10 mouse cellular contexts compared by ENCODE assay signal in the genomic region with DNA sequence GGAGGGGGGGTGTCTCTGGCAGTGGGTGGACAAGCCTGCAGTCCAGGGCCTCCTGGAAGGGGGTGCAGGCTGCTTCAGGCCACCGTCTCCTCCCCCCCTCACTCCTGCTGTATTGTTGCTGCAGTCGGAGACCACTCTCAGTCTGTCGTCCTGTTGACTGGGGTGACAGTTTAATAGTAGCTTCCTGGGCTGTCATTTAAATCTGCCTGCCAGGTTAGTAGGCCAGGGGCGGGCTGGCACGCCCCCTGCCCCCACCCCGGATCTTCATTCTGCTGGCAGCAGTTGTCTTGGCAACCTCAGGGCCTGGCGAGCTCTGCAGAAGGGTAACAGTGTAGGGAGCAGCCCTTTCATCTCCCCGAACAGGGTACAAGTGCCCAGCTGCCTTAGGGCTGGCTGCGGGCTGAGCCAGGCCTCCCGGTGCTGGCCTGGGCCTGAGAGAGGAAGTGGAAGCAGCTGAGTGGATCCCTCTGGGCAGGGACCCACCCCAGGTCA. TPM values are rescaled to one million over a fixed set of nuclear protein-coding genes. Genes with fewer than 3 reads are reported as not detected.
DNase-seq lines count a peak whose midpoint lies in the region; ATAC-seq lines count a peak whose summit lies in the region.
"Had no signal": no experiment of that assay in that cellular context is flagged by ENCODE, and none has a peak within 500 bp of the region (broad histone marks: within the 10 kb centered on the region; RNA-seq: fewer than 3 reads in every experiment).

No protein-coding gene starts in this region.

- H3K4me3 ChIP-seq in kidney, embryonic 16.5 days (ENCODE audit: low read length): no peak overlapping the region
- no peak overlapping the region for H3K4me3 ChIP-seq in hindbrain, embryonic 11.5 days (ENCODE audit: low read depth, low read length)
- no peak overlapping the region for H3K4me3 ChIP-seq in midbrain, embryonic 13.5 days (replicated peaks)
- H3K4me3 ChIP-seq: liver, embryonic 13.5 days had no signal

- no peaks in the 10 kb centered on the region for H3K9me3 ChIP-seq in kidney, embryonic 16.5 days (ENCODE audit: low read length)
- H3K9me3 ChIP-seq in hindbrain, embryonic 11.5 days (ENCODE audit: control insufficient read depth, low read length): no peaks in the 10 kb centered on the region
- no peaks in the 10 kb centered on the region for H3K9me3 ChIP-seq in midbrain, embryonic 13.5 days
- H3K9me3 ChIP-seq: G1E; liver, embryonic 13.5 days had no signal

- H3K4me1 ChIP-seq in kidney, embryonic 16.5 days (ENCODE audit: insufficient read depth, low read length): peaks cover 15% of the 10 kb centered on the region
- peaks cover 38% of the 10 kb centered on the region for H3K4me1 ChIP-seq in hindbrain, embryonic 11.5 days (replicated peaks; ENCODE audit: control insufficient read depth, insufficient read depth, low read length)
- peaks cover 100% of the 10 kb centered on the region for H3K4me1 ChIP-seq in midbrain, embryonic 13.5 days (replicated peaks)

- WGBS in kidney, embryonic 16.5 days: 14% methylated on average over 10 of the region's 10 CpGs
- WGBS in hindbrain, embryonic 11.5 days: 16% methylated on average over 10 of the region's 10 CpGs
- 11% methylated on average over 10 of the region's 10 CpGs for WGBS in midbrain, embryonic 13.5 days

- 0 out of 2 replicates have a peak, but pooled peaks cover 4% of the 10 kb centered on the region for H3K27me3 ChIP-seq in kidney, embryonic 16.5 days (ENCODE audit: insufficient read depth, low read length)
- H3K27me3 ChIP-seq in hindbrain, embryonic 11.5 days (ENCODE audit: control insufficient read depth, insufficient read depth, low read length): no peaks in the 10 kb centered on the region
- H3K27me3 ChIP-seq in midbrain, embryonic 13.5 days: no peaks in the 10 kb centered on the region
- H3K27me3 ChIP-seq: liver, embryonic 13.5 days had no signal

- peak; percentile 68 for ATAC-seq in kidney, embryonic 16.5 days (ENCODE audit: low FRiP score, low TSS enrichment)
- ATAC-seq in hindbrain, embryonic 11.5 days (ENCODE audit: low FRiP score): peak; percentile 65
- ATAC-seq in midbrain, embryonic 13.5 days: peak; percentile 81

- no peaks in the 10 kb centered on the region for H3K36me3 ChIP-seq in kidney, embryonic 16.5 days (ENCODE audit: insufficient read depth, low read length)
- no peaks in the 10 kb centered on the region for H3K36me3 ChIP-seq in hindbrain, embryonic 11.5 days (ENCODE audit: control insufficient read depth, insufficient read depth, low read length)
- H3K36me3 ChIP-seq in midbrain, embryonic 13.5 days: no peaks in the 10 kb centered on the region
- H3K36me3 ChIP-seq: liver, embryonic 13.5 days had no signal

- DNase-seq in kidney, adult 18-20 months: no peak
- DNase-seq in embryo, embryonic 11 days: peak; percentile 57
- DNase-seq in hindbrain, embryonic 11.5 days (ENCODE audit: low spot score): peak; percentile 63
- DNase-seq in thymus, postnatal 36 days: peak; percentile 30 to 54
- no peak for DNase-seq in urinary bladder, postnatal 25 days (ENCODE audit: low spot score)
- DNase-seq in urinary bladder, adult 2 months (ENCODE audit: low spot score): no peak
- DNase-seq: liver, embryonic 13.5 days had no signal

- H3K27ac ChIP-seq in kidney, embryonic 16.5 days (ENCODE audit: low read length): no peak overlapping the region
- H3K27ac ChIP-seq in hindbrain, embryonic 11.5 days (ENCODE audit: low read depth, low read length): peak overlapping the region; percentile 63
- H3K27ac ChIP-seq in midbrain, embryonic 13.5 days: peak overlapping the region; percentile 87
- H3K27ac ChIP-seq: liver, embryonic 13.5 days had no signal

- H3K9ac ChIP-seq in kidney, embryonic 16.5 days (replicated peaks; ENCODE audit: low read length): no peak overlapping the region
- H3K9ac ChIP-seq in hindbrain, embryonic 11.5 days (ENCODE audit: low read depth, low read length): peak overlapping the region; percentile 31; the same call in 1 of the 2 replicates
- H3K9ac ChIP-seq in midbrain, embryonic 13.5 days (replicated peaks): peak overlapping the region; percentile 43
- H3K9ac ChIP-seq: liver, embryonic 13.5 days had no signal

- no peak overlapping the region for H3K4me2 ChIP-seq in kidney, embryonic 16.5 days (replicated peaks; ENCODE audit: low read depth, low read length)
- no peak overlapping the region for H3K4me2 ChIP-seq in hindbrain, embryonic 11.5 days (replicated peaks; ENCODE audit: low read depth, low read length)
- H3K4me2 ChIP-seq in midbrain, embryonic 13.5 days (replicated peaks): peak overlapping the region; percentile 23
- H3K4me2 ChIP-seq: liver, embryonic 13.5 days had no signal

RNA-seq across cellular contexts. Expression of gene Lrp8, which starts 26.7 kb away (rescaled TPM):
- 1.1 and 1.2 TPM in 2 replicates for polyA plus RNA-seq in kidney, embryonic 16.5 days (2015; fragmentation: Nextera tagmentation; extraction: Ambion mirVana)
- polyA plus RNA-seq in hindbrain, embryonic 11.5 days (2014; fragmentation: Nextera tagmentation; extraction: Ambion mirVana): 22.6 and 24.9 TPM in 2 replicates
- polyA plus RNA-seq in midbrain, embryonic 13.5 days (2015; fragmentation: Nextera tagmentation; extraction: Ambion mirVana): 39.2 and 50.0 TPM in 2 replicates
- 0.61 and 0.66 TPM in 2 replicates for polyA plus RNA-seq in urinary bladder, adult 2 months (2012; rRNA removed)

RNA-seq across cellular contexts. Expression of gene Magoh, which starts 50.8 kb away (rescaled TPM):
- polyA plus RNA-seq in kidney, embryonic 16.5 days (2015; fragmentation: Nextera tagmentation; extraction: Ambion mirVana): 158 and 165 TPM in 2 replicates
- 224 and 249 TPM in 2 replicates for polyA plus RNA-seq in hindbrain, embryonic 11.5 days (2014; fragmentation: Nextera tagmentation; extraction: Ambion mirVana)
- 167 and 169 TPM in 2 replicates for polyA plus RNA-seq in midbrain, embryonic 13.5 days (2015; fragmentation: Nextera tagmentation; extraction: Ambion mirVana)
- polyA plus RNA-seq in urinary bladder, adult 2 months (2012; rRNA removed): 83.8 and 88.7 TPM in 2 replicates

Comparison
In these comparisons a context has a peak if more than half of its experiments do, and no peak if none do; other contexts are left out.
1. DNase-seq: peak in embryo, embryonic 11 days (single experiment), hindbrain, embryonic 11.5 days (single experiment) and thymus, postnatal 36 days (2 of 2); none in kidney, adult 18-20 months (single experiment), urinary bladder, postnatal 25 days (single experiment) and urinary bladder, adult 2 months (single experiment).
2. RNA of gene Lrp8, which starts 26.7 kb away (polyA plus RNA-seq): 39.2 to 50.0 TPM in midbrain, embryonic 13.5 days and 22.6 to 24.9 TPM in hindbrain, embryonic 11.5 days; 1.1 to 1.2 TPM in kidney, embryonic 16.5 days and 0.61 to 0.66 TPM in urinary bladder, adult 2 months; every median in the first group is over 10 times any median in the second.
3. Peak in every context shown above with its lines, with median percentiles within 50 percentile points of each other: ATAC-seq.